Mouse (Mus musculus): ENCODE data around the gene Car5a. TPM values are rescaled to one million over a fixed set of nuclear protein-coding genes. Genes with fewer than 3 reads are reported as not detected.

The Car5a gene
- total RNA-seq, 1 experiment from 2014 or later = 6.4 TPM

DNA sequence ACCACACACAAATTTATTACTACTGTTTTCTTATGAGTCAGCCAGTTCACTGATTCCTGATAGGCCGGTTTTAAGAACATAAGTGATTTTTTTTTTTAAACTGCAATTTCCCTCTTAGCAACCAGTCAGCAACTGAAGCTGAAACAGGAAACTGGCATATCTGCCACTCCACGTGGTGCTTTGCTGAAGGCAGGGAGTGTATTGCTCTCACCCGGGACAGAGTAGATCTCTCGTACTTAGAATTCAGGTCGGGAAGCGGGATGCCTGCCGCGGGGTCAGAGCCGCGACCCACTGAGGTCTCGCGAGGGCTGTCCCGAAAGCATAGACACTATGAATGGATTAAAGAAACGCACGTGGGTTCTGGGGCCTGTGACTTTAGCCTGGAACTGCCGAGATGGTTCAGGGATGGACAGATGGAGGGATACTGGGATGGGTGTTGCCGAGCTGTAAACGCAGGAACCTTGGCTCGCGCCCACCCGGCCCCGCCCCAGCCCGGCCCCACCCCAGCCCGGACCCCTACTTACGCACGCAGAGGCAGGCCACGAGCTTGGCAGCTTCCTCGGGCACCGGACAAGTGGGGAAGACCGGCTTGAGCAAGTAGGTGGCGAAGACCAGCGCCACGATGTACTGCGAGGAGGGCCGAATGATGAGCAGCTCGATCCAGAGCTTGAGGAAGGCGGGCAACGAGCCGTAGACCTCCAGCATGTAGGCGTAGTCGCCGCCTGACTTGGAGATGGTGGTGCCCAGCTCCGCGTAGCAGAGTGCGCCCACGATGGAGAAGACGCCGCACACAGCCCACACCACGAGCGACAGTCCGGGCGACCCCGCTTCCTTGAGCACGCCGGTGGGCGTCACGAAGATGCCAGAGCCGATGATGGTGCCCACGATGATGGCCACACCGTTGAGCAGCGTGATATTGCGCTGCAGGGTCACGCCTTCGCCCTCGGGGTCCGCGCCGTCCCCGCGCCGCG is 37.9 kb downstream of the Car5a start:
- peak; percentile 73 for DNase-seq

DNA sequence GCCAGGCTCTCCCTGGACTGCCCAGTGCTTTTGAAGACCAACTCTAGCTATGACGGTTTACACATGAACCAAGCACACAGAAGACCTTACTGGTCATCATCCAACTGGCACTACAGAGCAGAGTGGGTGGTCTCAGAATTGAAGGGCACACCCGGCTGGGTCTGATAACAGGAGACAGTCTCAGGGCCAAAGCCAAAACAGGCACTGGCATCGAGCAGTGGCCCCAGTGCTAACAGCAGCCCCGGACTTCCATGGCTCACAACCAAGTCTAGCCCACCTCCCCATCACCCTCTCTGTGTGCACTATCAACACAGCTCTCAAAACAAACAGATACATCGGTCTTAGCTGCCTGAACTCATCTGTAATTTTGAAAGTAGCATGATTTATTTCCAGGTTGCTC is 38.8 kb downstream of the Car5a start:
- DNase-seq = no peak

DNA sequence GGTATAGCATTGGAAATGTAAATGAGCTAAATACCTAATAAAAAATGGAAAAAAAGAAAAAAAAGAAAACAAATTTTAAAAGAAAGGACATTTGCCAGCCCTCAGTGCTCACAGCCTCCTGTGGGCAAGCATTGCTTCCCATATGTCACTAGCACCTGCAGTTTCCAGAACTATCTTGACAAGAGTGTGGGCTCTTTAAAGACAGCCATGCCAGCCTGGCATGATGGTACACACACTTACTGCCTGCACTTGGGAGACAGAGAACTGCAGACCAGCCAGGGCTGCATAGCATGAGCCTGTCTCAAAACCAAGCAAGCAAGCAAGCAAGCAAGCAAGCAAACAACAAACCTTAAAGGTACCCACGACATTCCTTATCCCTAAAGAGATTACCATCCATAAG is 39.3 kb downstream of the Car5a start:
- DNase-seq = no peak

DNA sequence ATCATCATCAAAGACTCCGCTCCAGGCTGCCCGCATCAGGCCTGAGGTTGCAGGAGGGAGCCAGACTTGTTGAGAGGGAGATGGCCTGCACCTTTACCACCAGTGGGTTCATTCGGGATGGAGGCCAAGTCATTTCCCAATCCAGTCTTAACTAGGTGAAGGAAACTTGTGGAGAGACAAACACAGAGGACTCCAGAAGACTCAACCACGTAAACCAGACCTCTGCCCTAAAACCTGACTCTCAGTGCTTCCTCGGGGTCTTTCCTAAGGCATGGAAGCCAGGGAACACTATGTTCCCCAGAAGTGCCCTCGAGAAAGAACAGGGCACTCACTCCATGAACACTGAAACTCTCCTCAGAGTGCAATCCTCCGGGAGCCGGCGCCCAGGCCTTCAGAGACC is 39.7 kb downstream of the Car5a start:
- DNase-seq = no peak

DNA sequence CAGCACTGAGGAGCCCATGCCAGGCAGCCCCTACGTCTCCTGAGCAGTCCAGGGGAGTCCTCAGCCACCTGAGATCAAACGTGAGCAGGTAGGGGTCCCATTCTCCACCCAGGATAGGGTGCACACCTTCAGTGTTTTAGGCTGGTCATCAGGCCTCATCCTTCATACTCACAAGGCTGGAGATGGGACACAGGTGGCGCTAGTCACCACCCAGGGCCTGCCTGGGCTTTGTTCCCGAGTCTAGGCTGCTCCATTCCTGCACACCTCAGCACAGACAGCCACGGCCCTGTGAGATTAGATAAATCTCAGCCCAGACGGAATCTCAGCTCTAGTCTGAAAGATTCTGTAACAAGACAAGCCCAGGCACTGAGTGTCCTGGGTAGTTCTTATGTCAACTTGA is 40.7 kb downstream of the Car5a start:
- no peak for DNase-seq

DNA sequence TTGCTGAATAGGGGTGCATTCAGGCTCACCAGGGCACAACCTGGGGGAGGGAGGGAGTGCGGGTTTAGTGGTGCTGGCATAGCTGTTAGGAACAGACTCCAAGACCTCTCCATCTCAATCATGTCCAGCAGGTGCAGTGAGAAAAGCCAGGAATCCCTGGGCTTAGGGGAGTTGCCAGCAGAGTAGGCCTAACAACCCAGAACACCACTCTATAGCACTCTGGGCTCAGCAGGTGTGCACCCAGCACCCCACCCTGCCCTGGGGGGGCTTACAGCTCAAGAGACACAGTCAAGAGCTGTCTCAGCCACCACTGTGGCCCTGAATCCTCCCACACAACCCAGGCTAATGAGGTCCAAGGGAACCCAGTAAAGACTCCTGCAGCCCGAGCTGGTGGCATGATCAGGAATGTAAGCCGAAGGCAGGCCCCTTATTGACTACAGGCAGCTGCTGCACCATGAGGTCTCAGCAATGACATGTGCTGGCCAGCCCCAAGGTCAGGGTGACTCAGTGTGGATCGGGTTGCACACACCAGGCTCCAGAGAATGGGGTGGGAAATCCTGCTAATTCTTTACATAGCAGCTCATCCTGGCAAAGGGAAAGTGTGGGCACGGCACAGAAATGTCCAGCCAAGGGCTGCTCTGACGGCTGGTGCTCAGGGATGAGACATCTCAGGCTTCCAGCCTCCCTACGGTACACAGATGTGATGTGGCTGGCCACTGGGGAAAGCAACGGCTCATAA is 43.0 kb downstream of the Car5a start:
- peak; percentile 87 for DNase-seq

DNA sequence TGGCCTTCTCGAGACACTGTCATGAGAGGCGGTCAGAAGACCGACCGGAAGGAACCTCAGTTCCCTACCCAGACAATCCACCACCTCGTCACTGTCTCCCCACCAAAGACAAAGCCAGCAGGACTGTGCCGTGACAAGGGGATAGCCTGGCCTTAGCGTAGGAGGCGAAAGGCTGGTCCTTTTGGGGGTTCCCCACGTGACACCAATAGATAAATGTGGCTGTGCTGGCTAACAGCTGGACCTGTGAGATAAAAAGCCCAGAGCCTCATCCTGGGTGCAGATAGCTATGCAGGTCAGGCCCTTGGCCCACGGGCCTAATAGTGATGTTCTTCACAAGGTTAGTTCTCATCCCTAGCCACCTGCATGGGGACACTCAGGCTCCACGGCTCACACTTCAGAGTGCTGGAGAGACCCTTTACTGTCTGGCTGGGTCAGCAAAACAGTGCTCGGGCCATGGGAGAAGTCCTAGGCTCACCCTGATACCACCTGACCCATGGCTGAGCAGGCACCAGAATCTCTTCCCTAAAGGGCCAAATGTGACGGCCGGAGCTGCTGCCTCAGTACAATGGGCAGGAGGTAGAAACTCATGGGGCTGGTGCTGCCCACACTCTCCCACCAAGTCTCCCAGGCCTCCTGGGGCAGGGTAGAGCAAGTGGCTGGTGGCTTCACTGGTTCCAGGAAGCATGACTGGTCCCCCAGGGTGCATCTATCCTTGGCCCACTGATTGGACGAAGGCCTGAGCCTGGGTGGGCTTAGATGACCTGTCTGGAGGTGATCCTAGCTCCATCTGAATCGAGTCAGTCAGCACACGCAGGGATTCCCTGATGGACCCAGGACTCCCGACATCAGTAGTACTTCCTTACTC is 45.3 kb downstream of the Car5a start:
- DNase-seq = no peak

DNA sequence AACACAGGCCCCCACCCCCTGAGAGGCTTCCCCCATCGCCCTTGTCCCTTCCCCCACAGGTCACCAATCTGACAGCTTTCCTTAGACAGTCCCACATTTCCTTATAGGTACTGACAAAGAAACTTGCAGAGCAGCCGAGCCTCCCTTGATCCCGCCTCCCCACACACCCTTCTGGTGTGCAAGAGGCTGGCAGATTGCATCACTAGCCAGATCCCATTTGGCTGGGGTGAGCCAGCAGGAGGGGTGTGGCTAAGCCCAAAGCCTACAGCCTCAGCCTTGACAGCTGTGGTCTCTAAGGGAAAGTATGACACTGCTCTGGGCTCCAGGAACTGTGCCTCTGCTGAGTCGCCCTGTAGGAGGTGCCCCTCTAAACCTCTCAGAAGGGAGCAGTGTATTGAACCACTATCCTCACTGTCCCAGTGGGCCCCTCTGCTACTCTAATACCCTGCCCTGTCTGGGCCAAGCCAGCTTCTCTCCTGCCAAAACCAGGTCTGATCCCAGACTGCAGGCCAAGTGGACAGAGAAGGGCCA is 46.2 kb downstream of the Car5a start:
- peak; percentile 89 for DNase-seq

DNA sequence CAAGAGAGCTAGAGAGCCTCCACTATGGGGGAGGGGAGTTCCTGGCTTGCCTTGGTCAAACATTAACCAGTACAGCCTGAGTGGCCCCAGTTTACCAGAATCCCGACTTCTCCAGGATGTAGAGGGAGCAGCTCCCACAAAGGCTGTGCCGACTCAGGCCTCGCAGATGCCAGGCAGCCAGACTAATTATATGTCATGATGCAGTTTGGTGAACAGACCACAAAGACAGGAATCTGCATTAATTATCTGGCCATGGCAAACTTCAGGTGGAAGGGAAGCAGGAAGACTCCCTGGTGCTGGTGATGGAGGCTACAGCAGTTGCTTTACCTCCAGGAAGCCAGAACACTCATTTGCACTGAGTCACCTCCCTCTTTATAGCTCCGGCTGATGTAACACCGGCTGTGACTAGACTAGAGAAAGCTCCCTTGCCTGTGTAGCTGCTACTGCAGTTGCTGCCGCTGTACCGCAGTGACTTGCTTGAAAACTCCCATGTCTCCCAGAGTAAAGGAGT is 46.8 kb downstream of the Car5a start:
- DNase-seq = peak; percentile 53

DNA sequence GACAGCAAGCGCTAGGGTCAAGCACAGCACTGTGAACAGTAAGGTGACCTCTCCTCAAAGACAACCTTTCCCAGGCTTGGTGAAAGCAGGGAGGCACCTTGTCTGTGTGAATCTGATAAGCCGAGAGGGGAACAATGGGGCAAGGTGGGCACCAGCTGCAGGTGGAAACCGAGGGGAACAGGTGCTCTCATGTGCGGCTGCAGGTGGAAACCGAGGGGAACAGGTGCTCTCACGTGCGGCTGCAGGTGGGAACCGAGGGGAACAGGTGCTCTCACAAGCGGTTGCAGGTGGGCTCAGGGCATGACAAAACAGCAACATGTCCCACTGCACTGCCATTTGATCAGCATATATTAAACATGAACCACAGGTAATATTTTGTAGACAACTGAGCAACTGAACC is 47.5 kb downstream of the Car5a start:
- no peak for DNase-seq

DNA sequence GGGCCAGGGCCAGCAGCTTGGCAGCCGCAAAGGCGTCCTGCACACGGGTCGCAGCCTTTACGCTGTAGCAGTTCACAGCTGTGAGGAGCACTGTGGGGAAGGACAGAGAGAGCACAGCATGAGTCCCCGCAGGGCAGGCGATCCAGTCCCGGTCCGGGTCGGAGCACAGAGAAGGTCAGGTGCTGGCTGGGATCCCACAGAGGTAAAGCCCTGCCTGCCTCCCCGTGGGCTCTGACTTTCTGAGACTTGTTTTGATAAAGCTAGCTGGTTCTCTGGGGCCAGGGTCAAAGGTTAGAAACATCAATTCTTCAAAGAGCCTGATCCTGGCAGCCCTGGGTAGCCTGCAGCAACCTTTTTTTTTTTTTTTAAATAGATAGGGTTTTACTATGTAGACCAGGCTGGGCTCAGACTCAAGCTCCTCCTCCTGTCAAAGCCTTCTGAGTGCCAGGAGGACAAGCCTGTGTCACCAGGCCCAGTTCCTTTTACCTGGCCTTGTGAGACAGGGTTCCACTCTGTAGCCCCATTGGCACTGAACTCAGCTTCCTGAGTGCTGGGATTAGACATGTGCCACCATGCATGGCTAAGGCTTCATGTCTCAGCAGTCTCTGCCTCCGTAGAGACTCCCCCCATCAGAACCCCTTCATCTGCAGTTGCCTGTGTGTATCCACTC is 48.1 kb downstream of the Car5a start:
- no peak for DNase-seq

DNA sequence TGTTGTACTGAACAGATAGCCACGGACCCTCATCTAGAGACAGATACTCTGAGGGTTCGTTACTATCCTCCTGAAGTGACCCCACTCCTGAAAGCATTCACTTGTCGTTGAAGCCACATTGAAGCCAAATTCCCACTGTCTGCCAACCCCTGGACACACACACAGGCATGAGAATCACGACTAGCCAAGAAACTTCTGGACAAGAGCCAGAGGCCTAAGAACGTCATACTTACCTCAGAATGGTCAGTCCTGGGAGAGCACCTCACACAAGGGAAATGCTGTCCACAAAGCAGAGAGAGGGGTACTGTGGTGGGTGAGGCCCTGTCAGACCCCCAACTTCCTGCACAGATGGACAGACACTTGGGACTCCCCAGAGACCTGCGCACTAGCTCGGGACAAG is 48.8 kb downstream of the Car5a start:
- DNase-seq = peak; percentile 54

DNA sequence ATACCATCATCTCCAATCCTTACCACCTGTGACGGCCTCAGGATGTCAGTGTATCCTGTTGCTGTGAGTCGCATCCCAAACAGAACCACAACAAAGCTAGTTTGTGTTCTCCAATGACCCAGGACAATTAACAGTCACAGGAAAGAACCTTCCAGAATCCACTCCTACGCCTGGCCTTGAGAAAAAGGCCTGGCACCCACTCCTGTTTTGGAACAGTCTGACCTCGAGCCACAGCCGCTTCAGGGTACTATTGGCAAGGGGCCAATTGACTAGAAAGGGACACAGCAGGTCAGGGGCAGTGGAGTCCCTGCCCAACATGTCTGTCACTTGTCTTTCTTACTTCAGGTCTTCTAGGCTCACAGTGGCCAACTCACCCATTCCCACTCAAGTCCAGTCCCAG is 51.8 kb downstream of the Car5a start:
- peak; percentile 60 for DNase-seq

DNA sequence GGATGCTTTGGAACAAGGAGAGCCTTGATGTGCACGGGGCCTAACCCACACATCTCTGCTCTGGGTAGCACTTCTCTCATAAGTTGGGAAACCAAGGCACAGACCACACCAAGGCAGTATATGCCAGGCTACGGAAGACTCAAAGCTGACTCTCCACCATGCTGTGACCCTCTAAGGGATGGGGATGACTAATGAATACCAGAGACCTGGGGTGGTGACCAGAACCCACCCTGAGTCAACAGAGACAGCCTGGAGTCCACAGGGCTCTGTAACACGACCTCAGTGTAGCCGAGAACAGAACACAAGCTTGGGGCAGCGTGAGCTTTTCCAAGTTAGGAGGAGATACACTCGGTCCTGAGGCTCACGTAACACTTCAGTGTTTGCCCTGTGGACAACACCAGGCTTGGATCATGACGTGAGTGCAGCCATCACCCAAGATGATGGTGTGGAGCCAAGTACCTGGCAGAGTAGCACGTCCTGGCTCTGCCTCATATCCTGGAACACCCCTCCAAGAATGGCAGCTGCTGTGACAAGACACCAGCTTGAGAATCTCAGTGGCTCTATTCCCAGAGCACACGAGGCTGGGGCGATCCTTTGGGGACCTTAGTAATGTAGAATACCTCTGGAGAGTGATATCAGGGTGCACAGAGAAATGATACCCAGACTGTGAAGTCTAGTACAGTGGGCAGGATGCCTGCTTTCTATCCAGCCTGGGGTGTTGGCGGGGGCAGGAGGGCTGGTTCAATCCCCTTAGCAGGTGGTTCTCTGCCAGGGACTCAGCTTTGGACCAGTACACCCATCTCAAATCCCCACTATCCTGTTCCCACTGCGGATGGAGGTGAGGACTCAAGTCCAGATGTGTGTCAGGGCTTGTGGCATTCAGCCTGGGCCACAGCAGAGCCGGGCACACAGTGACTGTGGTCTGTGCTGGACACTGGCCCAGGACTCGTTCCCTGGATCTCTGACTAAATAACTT is 54.6 kb downstream of the Car5a start:
- no peak for DNase-seq

DNA sequence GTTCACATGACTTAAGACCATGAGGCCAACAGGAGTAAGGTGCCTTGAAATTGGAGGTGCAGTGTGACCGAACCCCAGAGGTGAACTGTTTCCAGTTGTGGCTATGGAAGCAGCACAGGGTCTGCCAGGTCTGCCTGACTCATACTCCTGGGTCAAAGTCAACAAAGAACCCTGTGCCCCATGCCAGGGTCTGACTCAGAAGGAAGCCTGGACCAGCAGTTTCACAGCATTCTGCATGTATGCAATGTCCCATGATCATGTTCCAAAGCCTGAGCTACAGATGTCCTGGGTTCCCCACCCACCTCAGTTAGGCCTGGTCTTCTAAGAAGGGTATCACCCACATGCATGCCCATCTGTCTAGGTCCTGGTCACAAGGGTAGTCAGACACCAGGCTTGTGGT is 55.4 kb downstream of the Car5a start:
- peak; percentile 52 for DNase-seq

DNA sequence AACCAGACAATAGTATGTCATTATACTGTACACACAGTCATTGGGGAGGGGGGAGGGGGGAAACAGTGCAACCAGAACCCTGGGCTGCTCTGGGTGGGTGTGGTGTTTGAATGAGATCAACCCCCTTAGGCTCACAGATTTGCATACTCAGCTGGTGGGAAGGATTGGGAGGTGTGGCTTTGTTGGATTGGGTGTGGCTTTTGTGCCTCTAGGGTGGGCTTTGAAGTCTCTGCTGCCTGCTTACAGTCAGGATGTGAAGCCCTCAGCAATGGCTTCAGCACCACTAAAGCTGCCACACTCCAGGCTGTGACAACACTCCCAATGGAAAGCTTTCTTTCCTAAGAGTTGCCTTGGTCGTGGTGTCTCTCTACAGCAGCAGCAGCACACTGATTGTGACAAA is 57.2 kb downstream of the Car5a start:
- DNase-seq = no peak

DNA sequence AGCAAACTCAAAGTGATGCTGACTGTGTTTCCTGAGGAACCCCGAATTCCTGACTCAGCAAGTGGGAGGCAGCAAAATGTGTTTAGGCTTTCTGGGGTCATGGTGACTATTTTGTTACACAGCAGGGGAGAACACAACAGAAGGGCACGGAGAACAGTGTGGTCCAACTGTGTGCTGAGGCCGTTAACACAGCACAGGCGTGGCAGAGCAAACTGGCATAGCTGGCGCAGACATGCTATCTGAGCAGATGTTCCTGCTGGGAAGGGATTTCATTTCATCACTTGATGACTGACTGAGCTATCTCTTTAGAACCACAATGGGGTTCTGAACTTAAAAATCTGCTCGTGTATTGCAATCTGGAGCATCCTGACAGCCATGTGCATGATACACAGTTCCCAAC is 59.3 kb downstream of the Car5a start:
- DNase-seq = no peak

DNA sequence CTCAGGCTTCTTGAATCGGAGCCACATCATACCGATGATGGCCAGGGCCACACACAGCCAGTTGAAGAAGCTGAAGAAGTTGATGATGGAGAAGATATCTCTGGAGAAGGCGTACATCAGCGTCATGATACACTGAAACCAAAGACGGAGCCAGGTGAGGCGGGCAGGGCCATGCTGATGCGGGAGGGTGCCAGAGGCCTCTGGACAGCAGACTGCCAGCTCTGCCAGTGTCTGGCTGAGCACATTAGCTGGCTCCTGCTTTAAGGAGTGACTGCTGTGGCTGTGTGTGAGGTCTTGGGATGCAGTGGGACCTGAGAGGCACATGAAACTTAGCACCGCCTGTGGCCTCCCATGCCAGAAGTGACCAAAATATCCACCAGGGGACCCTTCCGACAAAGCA is 59.7 kb downstream of the Car5a start:
- no peak for DNase-seq

DNA sequence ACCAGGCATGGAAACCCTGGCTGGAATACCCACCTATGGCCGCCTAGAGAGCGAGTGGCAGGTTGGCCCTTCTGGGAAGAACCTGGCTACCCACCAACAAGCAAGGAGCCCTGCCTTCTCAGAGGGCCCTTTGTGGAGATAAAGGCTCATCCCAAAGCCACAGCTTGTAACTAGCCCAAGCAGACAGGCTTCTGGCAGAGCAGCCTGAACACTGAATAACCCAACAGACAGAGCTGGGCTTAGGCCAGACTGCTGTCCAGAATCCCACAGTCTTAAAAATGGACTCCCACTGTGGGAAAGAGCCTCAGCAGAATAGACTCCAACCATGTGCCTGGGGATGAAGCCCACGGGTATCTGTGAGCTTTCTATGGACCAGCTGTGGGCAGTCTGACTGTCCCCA is 60.5 kb downstream of the Car5a start:
- no peak for DNase-seq

DNA sequence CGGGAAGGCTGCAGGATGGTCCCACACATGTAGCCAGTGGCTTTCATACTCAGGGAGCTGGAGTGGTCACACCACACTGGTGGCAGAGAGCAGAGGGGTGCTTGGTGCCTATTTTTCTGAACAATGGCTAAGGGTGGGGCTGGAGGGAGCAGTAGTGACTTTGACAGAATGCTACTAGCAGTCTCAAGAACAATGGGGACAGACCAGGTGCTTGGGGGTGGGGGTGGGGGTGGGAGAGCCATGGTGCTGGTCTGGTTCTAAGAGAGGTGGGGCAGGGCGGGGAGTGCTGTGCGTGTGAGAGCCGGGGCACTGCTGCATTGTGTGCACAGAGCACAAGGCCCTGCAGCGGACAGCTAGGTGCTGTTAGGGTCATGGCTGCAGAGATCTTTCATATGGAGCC is 62.8 kb downstream of the Car5a start:
- no peak for DNase-seq
